Mouse (Mus musculus) common myeloid progenitor, adult 5-6 weeks (primary cell): ENCODE measurements at regions not wholly inside any gene's neighbourhood (a gene's known extent, or its start where the extent isn't known, plus 50 kb on each side); places are given as distances from the start of the nearest gene placed in this dataset.

Experiments used
- ATAC-seq: replicated peaks from 2 replicates; pipeline ENCODE4 v1.8.0; 2016; ENCODE audit warnings: low read depth, mild to moderate bottlenecking, moderate TSS enrichment, inconsistent platforms; ENCODE audit not compliant: poor library complexity, severe bottlenecking

GRCm38 (mm10) chr1:184262975-184263374 is 228.9 kb upstream of the 1700056E22Rik start:
- peak; percentile 41; the same call in 1 of the 2 replicates for ATAC-seq

DNA sequence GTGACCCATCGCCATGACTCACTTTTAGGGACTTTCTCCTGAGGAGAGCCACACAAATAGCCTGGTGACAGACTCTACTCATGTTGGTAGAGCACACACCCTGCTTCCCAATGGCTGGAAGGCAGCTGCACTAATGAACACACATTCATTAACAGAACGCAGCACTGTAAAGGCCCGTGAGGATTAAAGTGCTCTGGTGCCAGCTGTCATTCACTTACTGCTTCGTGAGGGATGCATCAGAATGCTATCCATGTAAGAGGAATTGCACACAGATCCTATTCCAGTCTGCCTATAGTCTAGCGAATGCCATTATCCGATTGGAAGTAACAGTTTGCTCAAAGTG is 227.3 kb upstream of the 1700056E22Rik start:
- no peak for ATAC-seq

DNA sequence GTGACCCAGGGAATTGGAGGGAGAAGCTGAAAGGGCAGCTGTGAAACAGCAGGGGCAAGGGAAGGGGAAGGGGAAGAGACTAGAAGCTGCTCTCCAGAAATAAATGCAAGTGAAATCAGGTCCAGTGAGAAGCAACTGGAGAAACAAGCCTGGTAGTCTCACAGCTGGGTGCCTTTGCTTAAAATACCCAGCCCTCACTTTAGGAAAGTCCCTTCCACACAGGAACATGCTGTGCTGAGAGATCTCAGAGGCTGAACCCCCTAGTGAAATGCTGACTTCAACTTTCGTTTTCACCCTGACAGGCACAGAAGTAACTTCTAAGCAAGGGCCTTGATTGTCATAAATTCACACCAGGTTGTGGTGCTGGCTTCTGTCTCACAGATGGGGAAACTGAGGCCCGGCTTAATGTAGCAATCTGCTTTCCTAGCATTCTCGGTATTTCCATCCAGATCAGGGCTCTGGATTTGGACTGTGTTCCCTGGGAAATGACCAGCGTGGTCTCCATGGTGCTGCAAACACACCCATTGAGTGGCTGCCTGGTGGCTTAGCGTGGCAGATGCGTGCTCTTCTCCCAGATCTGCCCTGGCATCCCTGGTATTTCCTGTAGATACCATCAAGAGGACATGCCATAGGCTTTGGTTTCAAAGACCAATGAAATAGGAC is 226.8 kb upstream of the 1700056E22Rik start:
- ATAC-seq: no peak

DNA sequence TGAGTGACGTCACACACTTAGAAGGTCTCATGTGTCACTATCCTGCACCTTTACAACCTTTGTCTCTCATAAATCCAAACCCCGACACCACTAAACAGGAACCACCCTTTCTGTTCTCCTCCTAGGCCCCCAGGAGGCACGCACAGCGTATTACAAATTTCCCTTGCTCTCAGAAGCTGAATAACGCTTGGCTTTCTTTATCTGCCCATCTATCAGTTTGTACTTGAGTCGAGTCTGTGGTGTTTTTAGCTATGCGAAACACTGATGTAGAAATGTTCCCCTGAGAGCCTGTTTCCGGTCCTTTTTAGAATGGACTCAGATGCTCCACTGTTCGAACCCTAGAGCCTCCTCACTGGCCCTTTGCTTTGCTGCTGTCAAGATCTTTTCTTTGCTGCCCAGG is 225.8 kb upstream of the 1700056E22Rik start:
- ATAC-seq: no peak

- ATAC-seq: no peak
Measured at GRCm38 (mm10) chr1:184257356-184257755, 223.3 kb upstream of the 1700056E22Rik start.

- no peak for ATAC-seq
Measured at GRCm38 (mm10) chr1:184254951-184255350, 220.8 kb upstream of the 1700056E22Rik start.

- no peak for ATAC-seq
Measured at GRCm38 (mm10) chr1:184244730-184245488, 210.8 kb upstream of the 1700056E22Rik start.

GRCm38 (mm10) chr1:184244296-184244695 is 210.2 kb upstream of the 1700056E22Rik start:
- no peak for ATAC-seq

DNA sequence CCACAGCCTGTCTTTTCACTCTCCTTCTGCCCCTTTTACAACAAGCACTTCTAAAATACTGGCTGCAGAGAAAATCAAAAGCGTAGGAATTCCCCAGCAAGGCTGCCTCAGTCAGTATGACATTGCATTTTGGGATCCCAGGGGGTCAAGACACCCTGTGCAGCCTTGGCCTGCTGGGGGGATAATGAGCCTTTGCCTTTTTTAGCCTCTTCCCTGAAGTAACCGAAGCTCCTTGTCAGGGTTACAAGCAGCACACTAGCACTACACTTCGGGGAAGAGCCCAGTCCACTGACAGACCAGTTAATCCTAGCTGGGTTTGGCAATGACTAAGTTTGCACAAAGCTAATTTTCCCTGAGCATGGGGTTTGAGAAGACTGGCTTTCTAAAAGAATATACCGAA is 207.7 kb upstream of the 1700056E22Rik start:
- ATAC-seq: no peak

DNA sequence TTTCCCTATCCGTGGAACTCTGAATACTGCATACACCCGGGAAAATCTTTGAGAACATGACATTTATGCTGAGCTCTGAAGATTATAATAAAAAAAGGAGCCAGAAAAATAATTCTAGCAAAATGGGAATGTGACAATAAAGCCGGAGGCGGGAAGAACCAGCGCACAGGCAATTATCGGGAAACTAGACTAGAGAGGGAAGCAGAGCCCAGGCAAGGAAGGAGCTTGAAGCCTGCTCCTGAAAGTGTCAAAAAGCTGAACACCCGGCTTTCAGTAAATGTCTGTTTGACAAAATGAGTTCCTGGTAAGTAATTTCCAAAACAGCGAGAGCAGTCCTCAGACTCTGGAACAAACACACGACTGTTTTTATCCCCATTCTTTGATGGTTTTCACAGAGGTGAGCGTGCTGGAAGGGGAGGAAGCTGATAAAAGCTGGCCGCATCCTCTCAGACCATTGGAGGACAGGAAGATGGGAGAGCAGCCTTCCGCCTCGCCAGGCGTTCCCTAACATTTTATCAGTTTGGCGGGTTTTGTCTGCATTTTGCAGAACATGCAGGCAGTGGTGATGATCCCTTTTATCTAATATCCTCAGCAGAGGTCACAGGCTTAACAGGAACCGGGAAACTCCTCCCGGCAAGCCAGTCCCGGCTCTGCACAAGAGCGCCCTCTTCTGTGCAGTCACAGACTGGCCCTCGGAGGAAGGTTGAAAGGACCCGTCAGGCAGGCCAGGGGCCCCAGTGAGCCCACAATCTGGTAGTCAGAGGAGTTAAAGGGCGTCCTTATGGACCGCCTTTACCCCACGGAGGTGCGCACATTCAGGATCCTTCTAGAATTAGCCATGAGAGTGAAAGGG is 201.3 kb upstream of the 1700056E22Rik start:
- peak; percentile 90 for ATAC-seq

DNA sequence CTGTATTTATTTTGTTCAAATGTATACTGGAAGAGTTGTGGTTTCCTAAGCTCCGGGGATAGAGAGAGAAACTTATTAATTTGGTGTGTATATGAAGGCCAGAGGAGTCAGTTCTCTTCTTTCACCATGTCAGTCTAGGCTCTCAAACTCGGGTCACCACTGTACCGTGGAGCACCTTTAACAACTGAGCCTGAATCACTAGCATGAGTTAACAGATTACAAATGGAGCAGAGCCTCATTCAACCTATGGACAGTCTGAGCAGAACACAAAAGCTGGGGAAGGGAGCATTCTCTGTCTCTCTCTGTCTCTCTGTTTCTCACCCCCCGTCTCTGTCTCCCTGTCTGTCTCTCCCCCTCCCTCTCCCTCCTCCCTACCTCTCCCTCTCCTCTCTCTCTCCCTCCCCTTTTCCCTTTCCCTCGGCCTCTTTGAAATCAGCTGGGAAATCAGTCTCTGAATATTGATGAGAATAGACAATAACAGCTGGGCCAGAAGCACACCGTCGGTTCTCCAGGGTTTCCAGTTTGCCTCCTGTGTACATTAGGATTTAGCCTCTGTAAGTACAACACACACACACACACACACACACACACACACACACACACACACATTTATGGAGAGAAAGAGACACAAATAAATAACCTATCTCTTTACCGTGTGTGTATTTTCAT is 200.4 kb upstream of the 1700056E22Rik start:
- no peak for ATAC-seq

DNA sequence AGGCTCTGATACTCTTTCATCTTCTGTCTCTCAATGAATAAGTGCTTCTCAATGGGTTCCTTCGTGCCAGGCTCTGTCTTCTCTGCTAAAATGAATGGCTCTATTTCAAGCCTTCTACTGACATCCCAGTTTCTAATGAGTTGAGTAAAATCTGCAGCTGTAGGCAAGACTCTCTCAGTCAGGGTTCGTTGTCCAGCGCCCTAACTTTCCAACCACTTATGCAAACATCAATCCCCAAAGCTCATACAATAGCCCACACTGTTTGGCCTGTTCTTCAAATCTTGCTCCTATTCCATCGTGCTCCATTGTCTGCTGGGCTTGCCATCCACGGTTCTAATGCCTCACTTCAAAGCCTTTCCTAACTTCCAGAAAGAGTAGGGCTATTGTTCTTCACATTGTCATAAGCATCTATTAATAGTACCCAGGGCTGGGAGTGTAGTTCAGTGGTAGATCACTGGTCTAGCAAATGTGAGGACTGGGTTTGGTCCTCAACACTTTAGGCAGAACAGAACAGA is 199.7 kb upstream of the 1700056E22Rik start:
- no peak for ATAC-seq

DNA sequence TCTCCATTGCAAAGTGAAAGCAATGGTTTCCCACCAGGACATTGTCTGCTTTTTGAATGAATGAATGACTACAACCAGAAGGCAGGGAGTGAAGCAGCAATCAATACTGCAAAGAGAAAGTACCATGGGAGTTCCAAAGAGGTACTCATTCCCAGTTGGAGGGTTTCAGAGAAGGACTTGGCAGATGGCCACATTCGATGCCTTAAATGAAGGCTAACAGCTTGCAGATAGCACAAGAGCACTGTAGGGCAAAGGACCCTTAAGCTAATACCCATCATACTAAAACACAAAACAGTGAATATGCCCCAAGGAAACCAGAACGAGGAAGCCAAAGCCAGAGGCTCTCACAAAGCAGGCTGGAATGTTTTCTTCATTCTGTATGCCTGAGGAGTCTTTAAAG is 188.2 kb upstream of the 1700056E22Rik start:
- ATAC-seq: no peak

- no peak for ATAC-seq
Measured at GRCm38 (mm10) chr1:184221792-184222191, 187.7 kb upstream of the 1700056E22Rik start.

GRCm38 (mm10) chr1:184197272-184197671 is 163.2 kb upstream of the 1700056E22Rik start:
- ATAC-seq: no peak

DNA sequence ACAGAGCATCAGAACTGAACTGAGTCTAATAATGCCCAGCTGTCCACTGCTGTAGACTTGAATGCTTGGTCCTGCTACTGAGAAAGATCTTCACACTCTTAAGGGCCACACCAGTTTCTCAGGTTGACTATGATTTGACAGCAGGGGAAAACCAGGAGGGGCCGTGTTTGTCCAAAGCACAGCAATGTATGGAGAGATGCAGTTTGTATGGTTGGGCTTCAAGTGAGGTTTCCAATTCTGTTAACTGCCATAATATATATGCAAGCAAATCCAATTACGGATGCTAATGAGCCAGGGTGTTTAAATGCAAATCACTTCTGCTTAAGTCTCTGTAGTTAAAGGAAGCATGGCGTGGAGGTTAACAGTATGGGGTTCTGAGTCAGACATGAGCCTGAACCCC is 157.2 kb upstream of the 1700056E22Rik start:
- no peak for ATAC-seq

DNA sequence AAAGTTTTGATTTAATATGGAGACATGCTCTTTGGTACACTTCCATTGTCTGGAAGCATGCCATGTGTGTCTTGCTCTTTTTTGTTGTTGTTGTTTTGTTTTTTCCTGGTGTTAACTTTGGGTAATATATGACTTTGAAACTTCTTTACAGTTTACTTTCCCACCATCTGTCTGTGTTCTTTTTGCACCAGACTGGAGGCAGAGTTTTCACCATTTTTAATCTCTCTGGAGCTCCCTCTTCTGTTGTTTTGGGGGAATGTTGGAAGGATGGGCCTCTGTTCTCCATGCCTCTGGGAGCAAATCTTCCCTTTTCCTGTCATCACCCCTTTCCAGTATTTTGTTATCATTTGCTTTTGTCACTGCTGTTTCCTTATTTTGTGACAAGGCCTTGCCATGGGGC is 153.5 kb upstream of the 1700056E22Rik start:
- ATAC-seq: no peak

DNA sequence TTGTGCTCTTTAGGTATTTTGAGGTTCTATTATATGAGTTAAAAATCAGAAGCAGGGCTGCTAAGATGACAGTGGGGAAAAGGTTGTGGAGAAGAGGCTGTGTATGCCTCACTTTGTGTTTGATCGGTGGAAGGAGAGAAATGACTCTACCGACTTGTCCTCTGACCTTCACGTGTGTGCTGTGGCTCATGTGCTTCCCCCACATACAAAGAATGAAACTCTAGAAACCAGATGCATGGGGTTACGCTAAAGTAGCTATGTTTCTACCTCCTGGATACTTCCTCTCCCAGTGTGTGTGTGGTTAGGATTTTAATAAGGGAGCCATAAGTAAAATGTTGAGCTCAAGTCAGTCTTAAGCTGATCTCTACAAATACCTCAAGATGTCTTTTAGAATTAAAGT is 148.1 kb upstream of the 1700056E22Rik start:
- ATAC-seq: no peak

DNA sequence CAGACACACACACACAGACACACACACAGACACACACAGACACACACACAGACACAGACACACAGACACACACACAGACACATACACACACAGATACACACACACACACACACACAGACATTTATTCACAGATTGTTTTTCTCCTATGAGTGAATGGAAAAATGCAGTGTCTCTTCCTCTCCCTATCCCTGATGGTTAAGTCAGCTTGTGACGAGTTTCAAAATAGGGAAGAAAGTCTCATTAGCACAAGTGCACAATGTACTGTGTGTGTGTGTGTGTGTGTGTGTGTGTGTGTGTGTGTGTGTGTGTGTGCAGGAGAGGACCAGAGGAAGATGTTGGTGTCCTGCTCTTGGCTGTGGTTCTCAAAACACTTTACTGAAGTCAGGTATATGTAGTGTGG is 140.3 kb upstream of the 1700056E22Rik start:
- ATAC-seq: peak; percentile 54

DNA sequence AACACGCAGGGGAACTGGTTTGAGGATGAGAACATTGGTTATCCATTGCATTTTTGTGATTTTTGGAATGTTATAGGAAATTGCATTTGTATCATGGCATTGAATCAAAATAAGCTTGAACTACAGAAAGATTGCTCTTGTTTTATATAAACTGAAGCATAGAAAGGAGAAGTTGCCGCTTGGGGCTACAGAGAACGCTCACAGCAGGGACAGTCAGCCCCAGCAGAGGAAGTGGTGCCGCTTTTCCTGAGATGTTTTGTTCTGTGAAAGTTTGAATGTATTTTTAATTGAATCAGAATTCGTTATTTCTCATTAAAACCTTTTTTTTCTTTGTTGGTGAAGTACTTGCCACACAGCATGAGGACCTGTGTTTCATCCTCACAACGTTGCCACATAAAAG is 139.6 kb upstream of the 1700056E22Rik start:
- ATAC-seq: peak; percentile 68
